Mouse (Mus musculus) lung, postnatal 4 days (tissue): ENCODE results near the gene Rad54l2.

Experiments used
- DNase-seq, 2 experiments: peaks; one replicate each; pipeline ENCODE4 v3.0.0; 2021

Rad54l2 gene

DNA sequence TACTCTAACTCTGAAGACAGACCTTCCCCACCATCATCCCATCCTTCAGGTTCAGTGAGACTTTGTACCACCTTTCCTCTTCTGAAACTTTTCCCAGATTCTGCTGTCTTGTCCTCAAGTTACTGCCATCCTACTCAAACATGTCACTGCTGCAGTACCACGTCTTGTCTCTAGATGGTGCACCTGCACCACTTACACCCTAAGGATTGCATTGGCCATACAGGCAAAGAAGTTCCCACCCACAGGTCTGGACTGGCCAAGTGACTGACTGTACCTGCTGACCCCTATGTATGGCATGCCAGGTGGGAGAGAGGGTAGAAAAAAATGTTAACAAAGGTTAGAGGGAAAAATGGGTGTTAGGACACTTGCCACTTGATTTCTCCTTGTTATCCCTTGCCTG is 113.5 kb downstream of the Rad54l2 start:
- peak; percentile 66 to 84 for DNase-seq

DNA sequence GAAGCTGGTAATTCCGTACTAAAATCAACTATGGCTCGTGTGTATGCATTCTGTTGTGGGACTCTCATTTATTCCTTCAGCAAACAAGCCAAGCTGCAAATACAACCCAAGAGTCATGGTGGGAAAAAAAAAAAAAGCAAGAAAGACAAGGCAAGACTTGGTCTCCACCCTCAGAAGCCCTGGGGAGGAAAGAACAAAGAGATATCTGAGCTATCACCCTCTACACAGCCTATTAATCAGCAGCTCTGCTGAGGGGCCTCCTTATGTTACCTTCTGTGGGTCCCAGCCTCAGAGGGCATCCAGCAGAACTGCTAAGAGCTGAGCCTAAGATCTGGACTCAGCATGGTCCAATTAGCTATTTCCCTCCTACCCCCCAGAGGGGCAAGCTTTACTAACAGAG is 115.1 kb downstream of the Rad54l2 start:
- no peak for DNase-seq

DNA sequence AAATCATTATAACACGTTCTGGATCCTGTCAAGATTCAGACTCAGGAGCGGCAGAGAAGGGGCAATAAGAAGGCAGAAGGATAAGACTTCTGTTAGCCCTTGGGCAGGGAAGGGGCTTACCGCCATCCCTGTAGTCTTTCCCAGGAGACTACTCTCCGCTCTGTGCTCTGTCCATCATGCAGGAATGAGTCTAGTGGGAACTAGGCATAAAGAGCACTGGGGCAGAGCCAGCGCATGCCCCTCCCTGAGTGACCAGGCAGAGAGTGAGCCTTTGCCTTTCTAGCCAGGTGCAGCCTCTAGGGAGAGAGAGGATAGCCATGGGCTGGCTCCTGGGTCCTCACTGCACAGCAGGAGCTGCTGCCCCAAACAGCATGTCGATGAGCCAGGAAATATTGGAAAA is 124.1 kb downstream of the Rad54l2 start:
- no peak for DNase-seq

DNA sequence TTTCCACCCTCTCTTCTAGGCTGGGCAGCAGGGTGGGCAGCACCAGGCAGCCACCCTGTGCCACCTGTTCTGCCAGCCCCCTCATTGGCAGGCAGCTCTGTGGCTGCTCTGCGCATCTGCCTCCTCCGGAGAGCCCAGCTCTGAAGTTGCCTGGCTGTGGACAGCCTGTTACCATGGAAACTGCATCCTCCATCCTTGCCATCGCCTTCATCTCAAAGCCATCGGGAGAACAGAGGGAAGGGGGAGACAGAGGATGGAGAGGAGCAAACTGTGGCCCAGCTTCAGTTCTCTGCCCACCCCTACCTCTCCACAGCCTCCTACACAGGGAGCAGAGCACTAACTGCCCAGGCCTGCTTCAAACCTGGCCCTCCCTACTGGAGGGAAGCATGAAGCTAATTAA is 124.6 kb downstream of the Rad54l2 start:
- no peak for DNase-seq

DNA sequence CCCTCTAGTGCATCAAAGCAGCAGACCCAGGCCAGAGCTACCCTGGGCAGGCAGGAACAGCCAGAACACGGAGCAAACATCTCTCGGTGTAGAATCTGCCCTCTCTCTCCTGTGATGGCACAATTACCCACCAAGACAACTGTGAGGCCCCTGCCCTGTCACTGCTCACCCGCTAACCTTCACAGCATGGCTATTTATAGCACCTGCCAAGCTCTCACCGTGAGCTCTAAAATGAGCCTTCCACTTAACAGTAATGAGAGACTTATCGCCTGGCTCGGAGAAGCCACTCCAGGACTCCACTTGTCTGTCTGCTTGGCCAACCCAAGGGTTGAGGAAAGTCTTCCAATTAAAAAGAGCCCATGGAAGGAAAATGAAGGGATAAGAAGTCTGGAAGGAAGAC is 125.8 kb downstream of the Rad54l2 start:
- no peak for DNase-seq

DNA sequence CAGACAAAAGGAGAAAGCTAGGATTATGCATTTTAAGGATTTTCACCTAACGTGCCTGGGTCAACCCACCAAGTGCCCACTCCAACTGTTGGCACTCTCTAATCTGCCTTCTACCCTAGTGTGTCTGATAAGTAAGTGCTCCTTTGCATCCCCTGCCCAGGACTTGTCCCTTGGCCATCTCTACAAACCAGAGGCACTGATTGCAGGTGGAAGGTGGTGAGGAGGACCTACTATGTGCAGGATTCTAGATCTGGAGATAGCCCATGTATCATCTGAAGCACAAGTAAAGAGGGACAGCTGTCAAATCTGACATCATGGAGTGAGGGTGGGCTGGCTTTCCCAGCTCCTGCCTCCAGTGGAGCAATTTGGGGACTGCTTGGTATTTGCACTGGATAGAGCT is 129.1 kb downstream of the Rad54l2 start:
- no peak for DNase-seq

DNA sequence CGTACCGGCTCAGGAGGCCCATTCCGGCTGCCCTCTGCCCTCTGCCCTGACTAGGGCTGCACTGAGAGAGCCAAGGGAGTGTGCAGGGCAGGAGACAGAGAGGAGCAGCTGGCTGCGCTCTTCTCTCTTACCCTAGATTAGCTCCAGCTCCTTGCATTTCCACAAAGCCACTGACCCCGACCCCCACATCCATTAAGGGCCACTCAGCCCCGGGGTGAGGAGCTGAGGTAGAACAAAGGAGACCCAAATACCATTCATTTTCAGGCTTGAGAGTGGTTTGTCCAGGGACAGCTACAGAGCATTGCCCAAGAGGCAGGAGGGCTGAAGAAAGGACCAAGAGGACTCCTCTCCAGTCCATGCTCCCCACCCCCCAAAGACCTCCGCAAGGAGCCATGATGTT is 129.6 kb downstream of the Rad54l2 start:
- no peak for DNase-seq

DNA sequence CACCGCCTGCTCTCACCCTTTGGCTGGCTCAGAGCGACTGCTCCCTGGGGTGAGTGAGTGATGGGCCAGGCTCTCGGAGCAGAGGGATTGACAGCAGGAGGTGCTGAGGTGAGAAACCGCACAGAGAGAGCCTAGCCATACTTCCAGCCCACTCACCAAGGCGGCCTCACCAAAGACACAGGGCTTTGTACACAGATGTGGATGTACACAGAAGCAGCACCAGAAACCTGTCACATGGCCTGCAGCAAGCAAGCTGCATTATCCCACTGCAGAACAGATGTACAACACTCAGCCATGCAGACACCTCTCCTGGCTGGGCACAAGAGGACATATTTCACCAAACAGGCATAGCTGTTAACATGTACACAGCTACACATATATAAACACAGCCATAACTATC is 131.4 kb downstream of the Rad54l2 start:
- DNase-seq: no peak

DNA sequence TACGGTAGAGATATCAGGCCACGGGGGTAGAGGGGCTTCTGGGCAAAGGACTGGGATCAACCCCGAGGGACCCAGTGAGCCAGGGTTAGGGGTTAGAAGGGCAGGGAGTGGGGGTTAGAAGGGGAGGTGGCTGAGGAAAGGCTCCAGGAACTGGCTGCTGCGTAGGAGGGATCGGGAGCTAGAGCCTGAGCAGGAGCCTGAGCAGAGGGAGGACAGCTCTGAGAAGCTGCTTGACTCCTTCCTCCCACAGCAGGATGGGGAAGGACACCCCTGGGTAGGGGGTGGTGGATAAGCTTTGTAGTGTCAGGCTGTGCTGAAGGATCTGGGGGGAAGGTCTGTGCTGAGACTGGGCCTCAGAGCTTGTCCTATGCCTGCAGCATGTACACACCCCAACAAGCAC is 132.2 kb downstream of the Rad54l2 start:
- no peak for DNase-seq

DNA sequence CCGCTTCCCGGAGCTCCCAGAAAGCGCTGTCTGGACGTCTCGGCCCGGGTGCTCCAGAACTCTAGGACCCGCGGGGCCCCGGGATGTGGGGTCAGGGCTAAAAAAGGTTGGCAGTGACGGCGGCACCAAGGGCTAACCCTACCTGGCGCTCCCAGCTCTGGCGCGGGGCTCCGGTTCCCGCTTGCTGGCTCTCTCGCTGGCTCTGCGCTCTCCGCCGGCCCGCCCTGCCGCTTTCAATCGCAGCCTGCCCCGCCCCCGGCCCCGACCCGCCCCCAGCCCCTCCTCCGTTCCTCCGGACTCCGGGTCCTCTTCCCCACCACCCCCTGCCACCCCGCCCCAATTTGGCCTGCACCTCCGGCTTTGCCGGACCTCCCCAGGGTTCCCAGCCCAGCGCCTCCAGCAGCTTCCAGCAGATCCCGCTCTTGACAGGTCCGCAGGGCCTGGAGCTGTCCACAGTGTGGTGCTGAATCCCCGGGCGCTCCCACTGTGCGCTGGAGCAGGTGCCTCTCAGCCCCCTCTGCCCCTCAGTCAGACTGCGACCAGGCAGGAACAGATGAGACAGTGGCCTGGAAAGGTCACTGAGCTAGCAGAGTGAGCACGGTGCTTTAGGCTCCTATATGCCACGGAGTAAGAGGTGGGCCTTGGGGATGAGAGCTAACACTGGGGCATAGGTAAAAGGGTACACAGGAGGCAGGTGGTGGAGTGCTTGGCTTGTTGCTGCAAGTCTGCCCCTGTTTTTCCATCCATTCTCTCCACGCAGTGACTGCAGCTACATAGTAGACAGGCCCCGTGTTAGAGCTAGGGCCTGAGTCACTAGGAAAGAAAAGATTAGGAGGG is 132.9 kb downstream of the Rad54l2 start, which contains the start of gene Grm2:
TSS of gene Grm2 (minus strand) at position 199 of the 837 bp plus-strand sequence.
- DNase-seq: peak; percentile 74

DNA sequence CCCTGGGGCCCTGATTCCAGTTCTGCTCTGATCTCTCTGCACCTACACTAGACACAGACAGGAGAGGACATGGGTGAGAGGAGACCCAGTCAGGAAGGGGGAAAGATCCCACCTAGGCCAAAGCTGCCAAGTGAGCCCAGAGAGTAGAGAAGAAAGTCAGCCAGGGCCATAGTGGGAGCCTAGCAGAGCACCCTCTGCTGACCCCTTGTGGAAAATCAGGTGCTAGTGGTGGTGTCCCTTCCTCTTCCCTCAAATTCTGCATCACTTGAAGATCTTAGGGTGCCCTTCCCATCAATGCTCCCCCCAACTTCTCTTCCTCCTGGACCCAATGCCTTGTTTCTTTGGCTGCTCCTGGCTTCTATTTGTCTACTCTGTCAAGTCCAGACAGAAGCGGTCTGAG is 136.3 kb downstream of the Rad54l2 start:
- no peak for DNase-seq

DNA sequence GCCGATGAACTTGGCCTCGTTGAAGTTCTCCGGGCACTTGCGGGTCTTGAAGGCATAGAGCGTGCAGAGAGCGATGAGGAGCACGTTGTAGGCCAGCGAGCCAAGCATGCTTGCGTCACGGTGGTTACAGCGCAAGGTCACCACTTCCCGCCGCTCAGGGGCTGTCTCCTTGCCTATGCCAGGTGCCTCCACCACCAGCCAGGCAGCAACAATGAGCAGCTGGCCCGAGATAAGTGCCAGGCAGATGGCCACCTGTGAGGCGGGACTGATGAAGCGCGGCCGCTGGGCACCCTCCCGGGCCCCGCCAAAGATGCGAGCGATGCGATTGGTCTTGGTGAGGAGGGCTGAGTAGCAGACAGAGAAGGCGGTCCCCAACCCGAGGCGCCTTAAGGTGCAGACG is 141.8 kb downstream of the Rad54l2 start:
- DNase-seq: no peak

DNA sequence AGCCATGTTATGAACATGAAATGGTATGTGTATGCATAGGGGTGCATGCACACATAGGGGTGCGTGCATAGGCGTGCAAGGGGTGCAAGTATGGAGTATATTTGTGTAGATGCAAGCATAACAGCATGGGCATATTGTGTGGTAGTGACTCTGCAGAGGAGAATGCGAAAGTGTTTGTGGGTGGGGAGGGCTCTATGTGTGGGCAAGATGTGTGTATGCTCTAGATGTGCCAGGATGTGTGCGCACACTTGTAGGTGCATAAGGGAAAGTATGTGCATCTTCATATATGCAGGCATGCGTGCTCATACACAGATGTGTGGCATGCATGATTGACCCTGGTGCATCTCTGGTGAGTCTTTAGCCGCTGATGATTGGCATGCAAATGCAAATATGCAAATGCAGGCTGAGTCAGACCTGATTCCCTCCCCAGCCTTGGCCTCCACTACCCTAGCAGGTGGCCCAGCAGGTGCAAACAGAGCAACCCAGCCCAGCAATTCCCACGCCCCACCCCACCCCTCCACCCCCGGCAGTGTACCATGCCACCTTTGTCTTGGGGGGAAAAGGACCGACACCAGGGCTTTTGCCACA is 143.2 kb downstream of the Rad54l2 start:
- DNase-seq: no peak

DNA sequence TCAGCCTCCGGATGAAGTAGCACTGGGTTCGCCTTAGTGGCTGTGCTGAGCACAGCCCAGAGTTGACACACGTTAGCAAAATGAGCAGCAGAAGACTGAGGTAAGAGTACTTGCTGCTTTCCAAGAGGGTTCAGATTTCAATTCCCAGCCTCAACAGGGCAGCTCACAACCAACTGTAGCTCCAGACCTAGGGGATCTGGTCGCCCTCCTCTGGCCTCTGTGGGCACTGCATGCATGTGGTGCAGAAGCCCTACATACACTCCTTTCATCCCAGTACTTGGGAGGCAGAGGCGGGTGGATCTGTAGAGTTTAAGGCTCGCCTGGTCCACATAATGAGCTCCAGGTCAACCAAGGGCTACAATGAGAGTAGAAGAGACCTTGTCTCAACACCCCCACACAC is 145.2 kb downstream of the Rad54l2 start:
- DNase-seq: no peak

DNA sequence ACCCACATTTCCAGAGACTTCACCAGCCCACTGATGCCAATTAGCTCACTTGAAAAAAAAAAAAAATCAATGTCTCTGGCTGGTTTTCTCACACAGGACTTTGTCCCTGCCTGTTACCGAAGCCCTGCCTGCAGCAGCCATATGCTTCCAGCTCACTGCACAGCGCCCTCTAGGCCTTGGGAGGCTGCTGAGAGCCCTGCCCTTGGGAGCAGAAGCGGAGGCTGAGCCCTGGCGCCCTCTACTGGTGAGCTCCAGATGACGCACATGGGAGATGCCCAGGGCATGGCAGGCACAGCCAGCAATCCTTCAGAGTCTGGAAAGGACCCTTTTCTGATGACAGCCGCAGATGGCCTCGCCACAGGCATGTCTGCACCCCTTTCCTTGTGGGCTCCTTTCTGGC is 145.9 kb downstream of the Rad54l2 start:
- peak; percentile 76 to 85 for DNase-seq

DNA sequence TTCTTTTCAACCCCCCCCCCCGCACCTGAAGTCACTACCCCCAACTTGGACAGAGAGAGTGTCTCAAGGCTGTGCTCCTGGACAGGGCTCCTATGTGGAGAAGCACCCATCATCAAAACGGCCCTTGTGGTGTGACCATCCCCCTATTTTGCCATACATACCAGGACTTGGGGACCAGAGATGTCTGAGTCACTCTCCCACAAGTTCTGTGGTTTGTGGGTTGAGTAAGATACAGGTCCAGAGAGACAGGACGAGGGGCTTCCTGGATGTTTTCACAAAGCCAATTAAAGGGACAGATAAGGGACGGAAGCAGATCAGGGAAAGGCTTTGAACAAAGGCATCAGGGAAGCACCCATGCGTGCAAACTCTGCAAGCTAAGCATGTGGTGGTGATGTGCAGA is 147.6 kb downstream of the Rad54l2 start:
- DNase-seq: no peak

DNA sequence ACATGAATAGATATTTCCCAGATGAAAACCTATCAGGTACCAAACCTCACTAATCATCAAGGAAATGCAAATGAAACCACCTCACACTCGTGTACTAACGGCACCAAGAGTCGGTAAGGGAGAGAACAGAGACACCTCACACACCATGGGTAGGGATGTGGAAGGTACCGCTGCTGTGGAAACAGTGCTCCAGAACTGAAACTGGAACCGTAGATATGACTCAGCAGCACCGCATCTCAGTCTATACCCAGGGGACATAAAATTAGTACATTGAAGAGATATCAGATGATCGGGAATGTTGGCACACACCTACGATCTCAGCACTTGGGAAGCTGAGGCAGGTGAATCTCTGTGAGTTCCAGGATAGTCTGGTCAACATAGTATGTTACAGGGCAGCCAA is 150.8 kb downstream of the Rad54l2 start:
- DNase-seq: no peak
